Mouse (Mus musculus) G1E (cell line): Measurements from ENCODE around the gene 2310057M21Rik. TPM values are rescaled to one million over a fixed set of nuclear protein-coding genes. Genes with fewer than 3 reads are reported as not detected.

Experiments used
- ATAC-seq: 2 replicates; pipeline ENCODE4 v1.8.0; 2016; ENCODE audit warnings: mild to moderate bottlenecking; ENCODE audit not compliant: insufficient number of reproducible peaks, poor library complexity, low FRiP score, severe bottlenecking; ENCODE audit errors: extremely low read depth
- DNase-seq: peaks from one replicate; pipeline ENCODE4 v3.0.0; 2012; ENCODE audit warnings: low spot score
- H3K27me3 ChIP-seq: 2 replicates; pipeline ENCODE4 v1.6.1; 2012; ENCODE audit warnings: mild to moderate bottlenecking, low read length, inconsistent platforms; ENCODE audit not compliant: insufficient read depth
- H3K36me3 ChIP-seq: replicated peaks from 2 replicates; pipeline ENCODE3; 2012; ENCODE audit warnings: mild to moderate bottlenecking, inconsistent platforms
- H3K4me1 ChIP-seq: 2 replicates; pipeline ENCODE4 v1.6.1; 2012; ENCODE audit warnings: low read depth, low read length, inconsistent platforms, mixed read lengths; ENCODE audit not compliant: insufficient read depth
- H3K4me3 ChIP-seq: 2 replicates; pipeline ENCODE4 v1.5.1; 2012; ENCODE audit warnings: low read depth, mild to moderate bottlenecking, inconsistent platforms, low read length, moderate library complexity, mixed read lengths
- H3K9me3 ChIP-seq: replicated peaks from 2 replicates; pipeline ENCODE4 v1.6.1; 2012; ENCODE audit warnings: inconsistent platforms
- CTCF ChIP-seq: IDR thresholded peaks from 2 replicates; pipeline ENCODE4 v1.5.1; 2012; ENCODE audit warnings: low read depth, low read length, inconsistent platforms, mixed read lengths
- GATA1 ChIP-seq: IDR thresholded peaks from 2 replicates; pipeline ENCODE4 v1.6.1; 2012; ENCODE audit warnings: borderline replicate concordance, low read length, inconsistent platforms, mixed read lengths
- GATA2 ChIP-seq: IDR thresholded peaks from 2 replicates; pipeline ENCODE4 v1.6.1; 2012; ENCODE audit warnings: low read depth, low read length, inconsistent platforms, borderline replicate concordance
- POLR2AphosphoS5 ChIP-seq: IDR thresholded peaks from 2 replicates; pipeline ENCODE4 v1.6.1; 2012; ENCODE audit warnings: low read depth, low read length, inconsistent platforms; ENCODE audit not compliant: insufficient replicate concordance
- TAL1 ChIP-seq: conservative IDR thresholded peaks from 2 replicates; pipeline ENCODE4 v1.6.1; 2012; ENCODE audit warnings: low read depth, low read length, inconsistent platforms, mixed read lengths
- polyA plus RNA-seq: library from polyadenylated mRNA; stranded (reverse); fragments of >175 nt; gene quantifications from 2 replicates; pipeline ENCODE4 v1.2.3, GENCODE M21; 2012
- total RNA-seq, 2 experiments: library from RNA; stranded (forward) in 1 of 2; stranded (reverse) in 1 of 2; fragments of 200-1000 nt in 1 of 2; fragments of >200 nt in 1 of 2; fragmentation: Nextera tagmentation in 1 of 2; gene quantifications; 2 replicates each; pipeline ENCODE4 v1.2.3; 2014 to 2017

The 2310057M21Rik gene
- total and polyA plus RNA-seq, 3 experiments: 15.2 to 17.8 (median 16.0) TPM

GRCm38 (mm10) chr7:131345856-131346541 lies 16.6 kb downstream of the 2310057M21Rik start:
- no peak for TF ChIP-seq POLR2AphosphoS5
- no peak for TF ChIP-seq GATA2
- no peak for TF ChIP-seq GATA1
- TF ChIP-seq CTCF: no peak
- no peak for TF ChIP-seq TAL1
- no peak for ATAC-seq
- DNase-seq: no peak
- Histone ChIP-seq H3K27me3 (no peaks in the 10 kb centered on the region), H3K4me1 (peaks cover 5% of the 10 kb centered on the region; the same call in 1 of the 2 replicates), H3K36me3 (peaks cover 89% of the 10 kb centered on the region), H3K9me3 (no peaks in the 10 kb centered on the region), H3K4me3 (no peak overlapping the region)

GRCm38 (mm10) chr7:131337502-131338068 lies 25.0 kb downstream of the 2310057M21Rik start:
- H3K4me3 ChIP-seq: no peak overlapping the region
- no peak for ATAC-seq
- DNase-seq: no peak
- no peaks in the 10 kb centered on the region for H3K4me1 ChIP-seq
- no peak for TF ChIP-seq POLR2AphosphoS5
- no peak for TF ChIP-seq TAL1
- no peak for TF ChIP-seq GATA2
- TF ChIP-seq CTCF: no peak
- no peak for TF ChIP-seq GATA1
- H3K9me3 ChIP-seq: no peaks in the 10 kb centered on the region
- peaks cover 59% of the 10 kb centered on the region for H3K36me3 ChIP-seq
- H3K27me3 ChIP-seq: no peaks in the 10 kb centered on the region

- TF ChIP-seq TAL1 (no peak), GATA2 (no peak), POLR2AphosphoS5 (no peak), GATA1 (no peak)
- Histone ChIP-seq H3K27me3 (no peaks in the 10 kb centered on the region), H3K4me1 (no peaks in the 10 kb centered on the region), H3K4me3 (no peak within 1 kb of the TSS), H3K36me3 (peaks cover 23% of the 10 kb centered on the region), H3K9me3 (no peaks in the 10 kb centered on the region)
- ATAC-seq (no peak), DNase-seq (no peak)
Observed at GRCm38 (mm10) chr7:131333564-131333963, 29.0 kb downstream of the 2310057M21Rik start, which contains the start of gene Fam24a. TSS of gene Fam24a (plus strand) at chr7:131333864.

DNA sequence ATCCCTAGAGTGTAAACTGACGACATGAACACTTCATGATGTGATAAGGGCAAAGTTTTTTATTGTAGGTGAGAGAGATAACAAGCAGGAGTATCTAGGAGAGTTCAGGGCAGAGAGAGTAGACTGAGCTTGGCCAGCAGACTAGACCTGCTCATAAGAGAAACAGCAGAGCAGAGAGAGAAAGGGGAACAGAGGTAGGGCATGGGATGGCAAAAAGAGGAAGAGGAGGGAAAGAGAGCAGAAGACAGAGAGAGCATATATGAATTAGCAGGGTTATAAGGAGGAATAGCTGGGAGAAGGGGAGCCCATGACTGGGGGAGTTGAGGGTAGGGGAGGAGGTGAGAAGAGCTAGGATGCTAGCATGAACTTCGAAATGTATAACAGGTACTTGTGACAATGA lies 30.9 kb downstream of the 2310057M21Rik start:
- Histone ChIP-seq H3K27me3 (no peaks in the 10 kb centered on the region), H3K9me3 (no peaks in the 10 kb centered on the region), H3K4me1 (no peaks in the 10 kb centered on the region), H3K36me3 (peaks cover 12% of the 10 kb centered on the region), H3K4me3 (no peak overlapping the region)
- ATAC-seq: no peak
- DNase-seq: no peak
- no peak for TF ChIP-seq CTCF

DNA sequence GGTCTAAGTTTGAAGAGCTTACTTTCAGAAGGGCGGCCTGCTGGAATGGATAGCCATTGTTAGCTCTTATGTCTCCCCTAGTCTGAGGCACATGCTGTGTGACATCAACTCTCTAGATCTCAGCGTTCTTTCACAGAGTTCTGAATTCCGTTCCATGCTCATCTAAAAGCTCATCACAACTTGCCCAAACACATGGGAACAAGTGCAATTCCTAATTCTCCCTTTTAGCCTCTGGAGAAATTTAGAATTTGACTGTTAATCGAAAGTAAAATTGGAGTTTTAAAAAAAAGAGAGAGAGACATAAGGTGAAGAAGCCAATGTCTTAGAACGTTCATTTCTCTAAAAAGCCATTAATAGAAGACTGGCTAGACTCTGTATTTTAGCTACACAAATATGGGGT lies 33.1 kb downstream of the 2310057M21Rik start, which contains the start of gene Fam24b:
TSS of gene Fam24b (minus strand) at position 101 of the 400 bp plus-strand sequence.
- no peaks in the 10 kb centered on the region for H3K9me3 ChIP-seq
- no peak for TF ChIP-seq CTCF
- TF ChIP-seq TAL1: no peak
- TF ChIP-seq GATA2: no peak
- TF ChIP-seq POLR2AphosphoS5: no peak
- TF ChIP-seq GATA1: no peak
- no peak within 1 kb of the TSS for H3K4me3 ChIP-seq
- H3K27me3 ChIP-seq: no peaks in the 10 kb centered on the region
- DNase-seq: no peak
- ATAC-seq: no peak
- H3K4me1 ChIP-seq: no peaks in the 10 kb centered on the region
- no peaks in the 10 kb centered on the region for H3K36me3 ChIP-seq

GRCm38 (mm10) chr7:131327054-131327453 lies 35.5 kb downstream of the 2310057M21Rik start:
- no peak for ATAC-seq
- no peak for TF ChIP-seq GATA1
- no peak for TF ChIP-seq CTCF
- TF ChIP-seq TAL1: no peak
- TF ChIP-seq GATA2: no peak
- no peak for TF ChIP-seq POLR2AphosphoS5
- no peak overlapping the region for H3K4me3 ChIP-seq
- H3K36me3 ChIP-seq: no peaks in the 10 kb centered on the region
- no peaks in the 10 kb centered on the region for H3K27me3 ChIP-seq
- H3K4me1 ChIP-seq: no peaks in the 10 kb centered on the region
- no peaks in the 10 kb centered on the region for H3K9me3 ChIP-seq
- no peak for DNase-seq
